Mouse (Mus musculus): ENCODE measurements around the gene Zfp811. TPM values are rescaled to one million over a fixed set of nuclear protein-coding genes. Genes with fewer than 3 reads are reported as not detected.

The Zfp811 gene
- polyA plus RNA-seq, 1 experiment from 2014 or later = 1.5 TPM

- Histone ChIP-seq H3K27me3 (replicated peaks; ENCODE audit: control insufficient read depth, insufficient read depth, low read length) (no peaks in the 10 kb centered on the region), H3K9me3 (ENCODE audit: control insufficient read depth) (no peaks in the 10 kb centered on the region), H3K4me1 (replicated peaks; ENCODE audit: control insufficient read depth, insufficient read depth, low read length) (no peaks in the 10 kb centered on the region), H3K9ac (ENCODE audit: low read depth, low read length) (no peak overlapping the region), H3K4me2 (replicated peaks; ENCODE audit: low read depth) (no peak overlapping the region), H3K36me3 (ENCODE audit: control insufficient read depth, insufficient read depth) (peaks cover 41% of the 10 kb centered on the region), H3K27ac (ENCODE audit: low read depth, low read length) (no peak overlapping the region), H3K4me3 (ENCODE audit: low read depth, low read length) (no peak overlapping the region)
- WGBS = 77% methylated on average over 1 of the region's 1 CpGs
- TF ChIP-seq CTCF (IDR thresholded peaks at IDR 0.05; ENCODE audit: low read depth) = peak; percentile 61
- ATAC-seq = no peak
Observed at GRCm38 (mm10) chr17:32771213-32771612, 38.5 kb downstream of the Zfp811 start.

- Histone ChIP-seq H3K4me1 (replicated peaks; ENCODE audit: control insufficient read depth, insufficient read depth, low read length) (no peaks in the 10 kb centered on the region), H3K27ac (ENCODE audit: low read depth, low read length) (no peak overlapping the region), H3K36me3 (ENCODE audit: control insufficient read depth, insufficient read depth) (peaks cover 34% of the 10 kb centered on the region), H3K4me2 (replicated peaks; ENCODE audit: low read depth) (no peak overlapping the region), H3K27me3 (replicated peaks; ENCODE audit: control insufficient read depth, insufficient read depth, low read length) (no peaks in the 10 kb centered on the region), H3K9ac (ENCODE audit: low read depth, low read length) (no peak overlapping the region), H3K4me3 (ENCODE audit: low read depth, low read length) (no peak overlapping the region), H3K9me3 (ENCODE audit: control insufficient read depth) (no peaks in the 10 kb centered on the region)
- 99% methylated on average over 2 of the region's 2 CpGs for WGBS
- TF ChIP-seq CTCF (IDR thresholded peaks at IDR 0.05; ENCODE audit: low read depth) = no peak
- ATAC-seq = no peak
Observed at GRCm38 (mm10) chr17:32766422-32766821, 43.3 kb downstream of the Zfp811 start.

GRCm38 (mm10) chr17:32757331-32757730 is 52.4 kb downstream of the Zfp811 start:
- H3K9me3 ChIP-seq (ENCODE audit: control insufficient read depth) = no peaks in the 10 kb centered on the region
- WGBS = 50% methylated on average over 5 of the region's 5 CpGs
- H3K4me2 ChIP-seq (replicated peaks; ENCODE audit: low read depth) = no peak overlapping the region
- H3K36me3 ChIP-seq (ENCODE audit: control insufficient read depth, insufficient read depth) = no peaks in the 10 kb centered on the region
- TF ChIP-seq CTCF (IDR thresholded peaks at IDR 0.05; ENCODE audit: low read depth) = no peak
- no peak overlapping the region for H3K4me3 ChIP-seq (ENCODE audit: low read depth, low read length)
- no peak for ATAC-seq
- no peaks in the 10 kb centered on the region for H3K27me3 ChIP-seq (replicated peaks; ENCODE audit: control insufficient read depth, insufficient read depth, low read length)
- H3K27ac ChIP-seq (ENCODE audit: low read depth, low read length) = no peak overlapping the region
- H3K4me1 ChIP-seq (replicated peaks; ENCODE audit: control insufficient read depth, insufficient read depth, low read length) = no peaks in the 10 kb centered on the region
- H3K9ac ChIP-seq (ENCODE audit: low read depth, low read length) = no peak overlapping the region

GRCm38 (mm10) chr17:32753634-32754033 is 56.1 kb downstream of the Zfp811 start:
- Histone ChIP-seq H3K9ac (ENCODE audit: low read depth, low read length) (no peak overlapping the region), H3K9me3 (ENCODE audit: control insufficient read depth) (no peaks in the 10 kb centered on the region), H3K4me2 (replicated peaks; ENCODE audit: low read depth) (no peak overlapping the region), H3K36me3 (ENCODE audit: control insufficient read depth, insufficient read depth) (no peaks in the 10 kb centered on the region), H3K27ac (ENCODE audit: low read depth, low read length) (no peak overlapping the region), H3K4me1 (replicated peaks; ENCODE audit: control insufficient read depth, insufficient read depth, low read length) (no peaks in the 10 kb centered on the region), H3K4me3 (ENCODE audit: low read depth, low read length) (no peak overlapping the region), H3K27me3 (replicated peaks; ENCODE audit: control insufficient read depth, insufficient read depth, low read length) (no peaks in the 10 kb centered on the region)
- 12% methylated on average over 12 of the region's 12 CpGs for WGBS
- ATAC-seq = no peak
- TF ChIP-seq CTCF (IDR thresholded peaks at IDR 0.05; ENCODE audit: low read depth) = peak; percentile 55

GRCm38 (mm10) chr17:32752813-32753360 is 56.8 kb downstream of the Zfp811 start:
- Histone ChIP-seq H3K36me3 (ENCODE audit: control insufficient read depth, insufficient read depth) (no peaks in the 10 kb centered on the region), H3K4me2 (replicated peaks; ENCODE audit: low read depth) (no peak overlapping the region), H3K27ac (ENCODE audit: low read depth, low read length) (no peak overlapping the region), H3K9ac (ENCODE audit: low read depth, low read length) (no peak overlapping the region), H3K4me1 (replicated peaks; ENCODE audit: control insufficient read depth, insufficient read depth, low read length) (no peaks in the 10 kb centered on the region), H3K9me3 (ENCODE audit: control insufficient read depth) (no peaks in the 10 kb centered on the region), H3K4me3 (ENCODE audit: low read depth, low read length) (no peak overlapping the region), H3K27me3 (replicated peaks; ENCODE audit: control insufficient read depth, insufficient read depth, low read length) (no peaks in the 10 kb centered on the region)
- ATAC-seq = no peak
- no peak for TF ChIP-seq CTCF (IDR thresholded peaks at IDR 0.05; ENCODE audit: low read depth)
- WGBS = 57% methylated on average over 6 of the region's 6 CpGs

GRCm38 (mm10) chr17:32750611-32751010 is 59.1 kb downstream of the Zfp811 start:
- H3K9me3 ChIP-seq (ENCODE audit: control insufficient read depth) = no peaks in the 10 kb centered on the region
- H3K9ac ChIP-seq (ENCODE audit: low read depth, low read length) = no peak overlapping the region
- ATAC-seq = no peak
- no peaks in the 10 kb centered on the region for H3K36me3 ChIP-seq (ENCODE audit: control insufficient read depth, insufficient read depth)
- H3K4me1 ChIP-seq (replicated peaks; ENCODE audit: control insufficient read depth, insufficient read depth, low read length) = no peaks in the 10 kb centered on the region
- TF ChIP-seq CTCF (IDR thresholded peaks at IDR 0.05; ENCODE audit: low read depth) = no peak
- 42% methylated on average over 5 of the region's 5 CpGs for WGBS
- H3K27ac ChIP-seq (ENCODE audit: low read depth, low read length) = no peak overlapping the region
- H3K4me3 ChIP-seq (ENCODE audit: low read depth, low read length) = no peak overlapping the region
- no peak overlapping the region for H3K4me2 ChIP-seq (replicated peaks; ENCODE audit: low read depth)
- H3K27me3 ChIP-seq (replicated peaks; ENCODE audit: control insufficient read depth, insufficient read depth, low read length) = no peaks in the 10 kb centered on the region

Other genes with a start within 250 kb of the Zfp811 start
- gene Cyp4f37, start 188.6 kb downstream of the Zfp811 start, polyA plus RNA-seq (2015; fragmentation: Nextera tagmentation; extraction: Ambion mirVana) = not detected in 2 replicates
- 3.2 and 3.7 TPM in 2 replicates for gene Cyp4f40, start 151.0 kb downstream of the Zfp811 start, polyA plus RNA-seq (2015; fragmentation: Nextera tagmentation; extraction: Ambion mirVana)
- not detected in 2 replicates for gene Cyp4f15, start 124.3 kb downstream of the Zfp811 start, polyA plus RNA-seq (2015; fragmentation: Nextera tagmentation; extraction: Ambion mirVana)
- 13.9 and 16.7 TPM in 2 replicates for gene Zfp871, start 21.6 kb downstream of the Zfp811 start, polyA plus RNA-seq (2015; fragmentation: Nextera tagmentation; extraction: Ambion mirVana)
- gene Zfp799, start 20.3 kb upstream of the Zfp811 start, polyA plus RNA-seq (2015; fragmentation: Nextera tagmentation; extraction: Ambion mirVana) = 4.3 and 4.5 TPM in 2 replicates
- gene Zfp870, start 81.7 kb upstream of the Zfp811 start, polyA plus RNA-seq (2015; fragmentation: Nextera tagmentation; extraction: Ambion mirVana) = 2.9 and 3.0 TPM in 2 replicates
- 1.7 and 1.9 TPM in 2 replicates for gene Cyp4f14, start 107.4 kb upstream of the Zfp811 start, polyA plus RNA-seq (2015; fragmentation: Nextera tagmentation; extraction: Ambion mirVana)
- 61.8 and 62.9 TPM in 2 replicates for gene Cyp4f13, start 137.5 kb upstream of the Zfp811 start, polyA plus RNA-seq (2015; fragmentation: Nextera tagmentation; extraction: Ambion mirVana)
- 4.9 and 5.3 TPM in 2 replicates for gene Zfp472, start 155.9 kb upstream of the Zfp811 start, polyA plus RNA-seq (2015; fragmentation: Nextera tagmentation; extraction: Ambion mirVana)
- 4.7 and 4.9 TPM in 2 replicates for gene Zfp952, start 183.2 kb upstream of the Zfp811 start, polyA plus RNA-seq (2015; fragmentation: Nextera tagmentation; extraction: Ambion mirVana)
- 3.7 and 4.1 TPM in 2 replicates for gene Zfp763, start 223.5 kb upstream of the Zfp811 start, polyA plus RNA-seq (2015; fragmentation: Nextera tagmentation; extraction: Ambion mirVana)